Comparison of ENCODE assay signal across 8 mouse cellular contexts in the genomic region with DNA sequence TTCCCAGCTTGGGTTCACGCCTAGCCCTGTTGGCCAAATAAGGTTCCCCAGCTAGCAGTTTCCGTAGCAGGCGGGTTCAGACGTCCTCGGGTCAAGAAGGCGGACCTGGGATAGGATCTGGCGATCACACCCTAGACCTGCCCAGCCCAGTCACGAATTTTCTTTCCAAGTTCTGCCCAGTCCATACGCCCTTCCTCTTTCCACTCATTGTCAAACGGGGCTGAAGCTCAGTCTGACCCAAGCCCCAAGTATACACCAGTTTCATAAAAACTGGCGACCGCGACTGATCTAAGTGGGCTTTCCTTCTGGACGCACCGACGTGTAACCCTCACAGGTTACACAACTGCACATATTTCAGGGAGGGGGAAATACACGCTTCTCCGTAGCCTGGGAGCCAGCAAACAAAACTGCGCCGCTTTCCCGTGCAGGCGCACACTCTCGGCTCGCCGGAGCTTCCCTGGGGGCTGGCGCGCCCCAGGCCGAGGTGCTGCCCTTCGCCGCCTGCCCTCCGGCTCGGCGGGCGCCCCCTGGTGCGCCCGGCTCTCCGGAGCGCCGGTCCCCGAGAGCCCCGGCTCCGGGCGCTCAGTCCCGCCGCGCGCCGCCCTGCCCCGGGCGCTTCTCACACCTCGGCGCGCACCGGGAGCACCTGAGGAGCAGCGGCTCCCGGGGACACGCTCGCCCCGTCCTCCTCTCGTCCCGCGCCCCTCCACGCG. TPM values are rescaled to one million over a fixed set of nuclear protein-coding genes. Genes with fewer than 3 reads are reported as not detected.
DNase-seq lines count a peak whose midpoint lies in the region; ATAC-seq lines count a peak whose summit lies in the region.

No protein-coding gene starts in this region.

- peak overlapping the region; percentile 90 for H3K4me3 ChIP-seq in hindbrain, embryonic 14.5 days (replicated peaks; ENCODE audit: low read length)

- H3K9me3 ChIP-seq in hindbrain, embryonic 14.5 days (ENCODE audit: control insufficient read depth, low read length) = no peaks in the 10 kb centered on the region

- peak overlapping the region; percentile 38; the same call in 1 of the 2 replicates for H3K27ac ChIP-seq in hindbrain, embryonic 14.5 days

- under 1% methylated on average over 64 of the region's 64 CpGs for whole genome bisulfite sequencing in hindbrain, embryonic 14.5 days

- peak overlapping the region; percentile 77 for H3K4me2 ChIP-seq in hindbrain, embryonic 14.5 days (replicated peaks)

- H3K4me1 ChIP-seq in hindbrain, embryonic 14.5 days (replicated peaks; ENCODE audit: control insufficient read depth, insufficient read depth, low read length) = peaks cover 13% of the 10 kb centered on the region; the same call in 1 of the 2 replicates

- H3K36me3 ChIP-seq in hindbrain, embryonic 14.5 days (replicated peaks; ENCODE audit: control insufficient read depth, insufficient read depth) = no peaks in the 10 kb centered on the region

- intact Hi-C loops in left cerebral cortex, postnatal 14 days (cut with DNase I) = loop anchor here (5.0 kb wide), 2 partner anchors 47 to 83 kb away; no protein-coding TSS in a partner anchor

- peak; percentile 73 for DNase-seq in Muller cell, postnatal 12 days (ENCODE audit: inconsistent ontology term)
- DNase-seq in cerebellum, adult 9-11 months = peak; percentile 2
- DNase-seq in frontal cortex, postnatal 36 days (ENCODE audit: low spot score in 2 of 2) = peak; percentile 6 to 16
- DNase-seq in hindbrain, embryonic 14.5 days (ENCODE audit: low spot score) = no peak
- DNase-seq in left cerebral cortex, postnatal 14 days (ENCODE audit: low spot score in 2 of 2) = peak; percentile 2 to 8
- peak; percentile 13 for DNase-seq in right cerebral cortex, postnatal 14 days
- peak; percentile 68 to 84 for DNase-seq in urinary bladder, postnatal 36 days (ENCODE audit: low spot score in 2 of 2)

- H3K27me3 ChIP-seq in hindbrain, embryonic 14.5 days (ENCODE audit: control insufficient read depth, insufficient read depth, low read length) = 0 out of 2 replicates have a peak, but pooled peaks cover 9% of the 10 kb centered on the region

- ATAC-seq in hindbrain, embryonic 14.5 days (ENCODE audit: low FRiP score) = peak; percentile 19
- peak; percentile 55 for ATAC-seq in megakaryocyte progenitor cell, adult 5-6 weeks (replicated peaks; ENCODE audit: poor library complexity)

- H3K9ac ChIP-seq in hindbrain, embryonic 14.5 days = peak overlapping the region; percentile 64

RNA-seq across cellular contexts. Expression of a gene that starts 0.5 kb away (rescaled TPM):
- polyA plus RNA-seq in hindbrain, embryonic 14.5 days (2014; fragmentation: Nextera tagmentation; extraction: Ambion mirVana) = 17.8 and 21.1 TPM in 2 replicates
- total RNA-seq in left cerebral cortex, postnatal 14 days (2021) = 10 to 100 TPM; 18.9 to 20.4 TPM
- 16.3 and 20.2 TPM in 2 replicates for total RNA-seq in megakaryocyte progenitor cell, adult 5-6 weeks (2015)
- total RNA-seq in megakaryocyte progenitor cell, adult 5-6 weeks (2017) = 11.5 and 16.7 TPM in 2 replicates
